Comparison of ENCODE assay signal across 10 mouse cellular contexts in genomic region chr14:118616698-118617311, GRCm38 (mm10).
DNase-seq lines count a peak whose midpoint lies in the region; ATAC-seq and TF ChIP-seq lines count a peak whose summit lies in the region.
"Had no signal": no experiment of that assay in that cellular context is flagged by ENCODE, and none has a peak within 500 bp of the region (broad histone marks: within the 10 kb centered on the region; RNA-seq: fewer than 3 reads in every experiment).

No protein-coding gene starts in this region.

- intact Hi-C loops in left cerebral cortex, postnatal 14 days (cut with DNase I) = loop anchor here (1.0 to 2.0 kb wide), 2 partner anchors 151 to 200 kb away; no protein-coding TSS in a partner anchor

- no peak for TF ChIP-seq POLR2A in thymus, adult 2 months (IDR thresholded peaks at IDR 0.05; ENCODE audit: control insufficient read depth, extremely low read depth, insufficient read depth, low read length, poor library complexity)

- no peak overlapping the region for H3K27ac ChIP-seq in thymus, adult 2 months (ENCODE audit: control insufficient read depth, insufficient read depth, low read length)
- H3K27ac ChIP-seq in forebrain, embryonic 12.5 days = no peak overlapping the region
- H3K27ac ChIP-seq in hindbrain, embryonic 16.5 days (ENCODE audit: low read depth, low read length) = no peak overlapping the region
- H3K27ac ChIP-seq: embryonic facial prominence, embryonic 12.5 days; lung, embryonic 15.5 days had no signal

- no peaks in the 10 kb centered on the region for H3K27me3 ChIP-seq in thymus, adult 2 months (ENCODE audit: control insufficient read depth, insufficient read depth, low read length)
- H3K27me3 ChIP-seq in forebrain, embryonic 12.5 days = no peaks in the 10 kb centered on the region
- no peaks in the 10 kb centered on the region for H3K27me3 ChIP-seq in hindbrain, embryonic 16.5 days (replicated peaks; ENCODE audit: control insufficient read depth, insufficient read depth, low read length)
- H3K27me3 ChIP-seq: embryonic facial prominence, embryonic 12.5 days; lung, embryonic 15.5 days had no signal

- no peaks in the 10 kb centered on the region for H3K4me1 ChIP-seq in thymus, adult 2 months (replicated peaks; ENCODE audit: control insufficient read depth, insufficient read depth, low read length)
- H3K4me1 ChIP-seq in forebrain, embryonic 12.5 days = no peaks in the 10 kb centered on the region
- H3K4me1 ChIP-seq in hindbrain, embryonic 16.5 days (ENCODE audit: control insufficient read depth, insufficient read depth, low read depth, low read length) = no peaks in the 10 kb centered on the region
- H3K4me1 ChIP-seq: embryonic facial prominence, embryonic 12.5 days; lung, embryonic 15.5 days had no signal

- 72% methylated on average over 12 of the region's 12 CpGs for WGBS in thymus, adult 2 months
- 73% methylated on average over 12 of the region's 12 CpGs for WGBS in forebrain, embryonic 12.5 days
- WGBS in hindbrain, embryonic 16.5 days = 67% methylated on average over 12 of the region's 12 CpGs

- H3K9ac ChIP-seq in forebrain, embryonic 12.5 days = no peak overlapping the region
- H3K9ac ChIP-seq in hindbrain, embryonic 16.5 days (ENCODE audit: low read depth, low read length) = no peak overlapping the region
- H3K9ac ChIP-seq: embryonic facial prominence, embryonic 12.5 days; lung, embryonic 15.5 days had no signal

- no peak overlapping the region for H3K4me3 ChIP-seq in thymus, adult 2 months (ENCODE audit: control insufficient read depth, insufficient read depth, low read length)
- no peak overlapping the region for H3K4me3 ChIP-seq in forebrain, embryonic 12.5 days (replicated peaks)
- H3K4me3 ChIP-seq in hindbrain, embryonic 16.5 days (ENCODE audit: low read length) = no peak overlapping the region
- H3K4me3 ChIP-seq: embryonic facial prominence, embryonic 12.5 days; lung, embryonic 15.5 days had no signal

- no peaks in the 10 kb centered on the region for H3K36me3 ChIP-seq in thymus, adult 2 months (ENCODE audit: control insufficient read depth, insufficient read depth, low read length)
- H3K36me3 ChIP-seq in forebrain, embryonic 12.5 days (replicated peaks) = no peaks in the 10 kb centered on the region
- no peaks in the 10 kb centered on the region for H3K36me3 ChIP-seq in hindbrain, embryonic 16.5 days (ENCODE audit: control insufficient read depth, insufficient read depth, low read length)
- H3K36me3 ChIP-seq: embryonic facial prominence, embryonic 12.5 days; lung, embryonic 15.5 days had no signal

- no peak overlapping the region for H3K4me2 ChIP-seq in forebrain, embryonic 12.5 days
- H3K4me2 ChIP-seq in hindbrain, embryonic 16.5 days (ENCODE audit: low read length) = no peak overlapping the region
- H3K4me2 ChIP-seq: embryonic facial prominence, embryonic 12.5 days; lung, embryonic 15.5 days had no signal

- no peaks in the 10 kb centered on the region for H3K9me3 ChIP-seq in forebrain, embryonic 12.5 days
- no peaks in the 10 kb centered on the region for H3K9me3 ChIP-seq in hindbrain, embryonic 16.5 days (ENCODE audit: control insufficient read depth, low read length)
- H3K9me3 ChIP-seq: embryonic facial prominence, embryonic 12.5 days; lung, embryonic 15.5 days had no signal

- no peak for TF ChIP-seq CTCF in thymus, adult 2 months (IDR thresholded peaks at IDR 0.05; ENCODE audit: borderline replicate concordance, control insufficient read depth, extremely low read depth, insufficient read depth, low read length, poor library complexity)

- peak; percentile 44 for DNase-seq in thymus, adult 2 months
- DNase-seq in thymus, adult 18-20 months = no peak
- DNase-seq in brain, adult 2 months (ENCODE audit: low read depth, low spot score) = peak; percentile 82
- peak; percentile 71 to 78 for DNase-seq in left cerebral cortex, postnatal 14 days (ENCODE audit: low spot score in 2 of 2)
- DNase-seq in thymus, postnatal 14 days = peak; percentile 61

- ATAC-seq in forebrain, embryonic 12.5 days (ENCODE audit: low FRiP score) = peak; percentile 65; the same call in 1 of the 2 replicates
- peak; percentile 85 for ATAC-seq in hindbrain, embryonic 16.5 days
- ATAC-seq in monocyte, adult 5-6 weeks (replicated peaks; ENCODE audit: insufficient number of reproducible peaks, low FRiP score, low TSS enrichment, poor library complexity, severe bottlenecking) = peak; percentile 61

Comparison
In these comparisons a context has a peak if more than half of its experiments do, and no peak if none do; other contexts are left out.
1. DNase-seq: peak in thymus, adult 2 months (single experiment), brain, adult 2 months (single experiment), left cerebral cortex, postnatal 14 days (2 of 2) and thymus, postnatal 14 days (single experiment); none in thymus, adult 18-20 months (0 of 2).
2. Peak in every context shown above with its lines, with median percentiles within 50 percentile points of each other: ATAC-seq.